Mouse (Mus musculus) 416B (cell line): ENCODE data around the gene Phf24.

Experiments
- DNase-seq: peaks from one replicate; pipeline ENCODE4 v3.0.0; 2011; ENCODE audit warnings: low read depth

The Phf24 gene

DNA sequence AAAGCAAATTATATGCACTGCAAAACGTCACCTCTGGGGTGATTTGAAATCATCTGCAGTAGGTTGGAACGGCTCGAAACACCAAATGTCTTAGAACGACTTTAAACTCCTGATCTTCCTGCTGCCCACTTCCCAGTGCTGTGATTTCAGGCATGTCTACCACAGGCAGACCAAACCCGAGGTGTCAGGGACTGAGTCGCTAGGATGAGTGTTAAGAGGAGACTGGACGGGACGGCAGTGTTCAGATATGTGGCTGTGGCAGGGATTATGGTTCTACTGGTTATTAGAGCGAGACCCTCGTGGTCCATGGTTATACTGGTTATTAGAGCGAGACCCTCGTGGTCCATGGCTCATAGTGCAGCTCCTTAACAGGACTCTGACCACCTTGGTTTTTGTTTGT lies 1.1 kb upstream of the Phf24 start:
- DNase-seq: no peak

DNA sequence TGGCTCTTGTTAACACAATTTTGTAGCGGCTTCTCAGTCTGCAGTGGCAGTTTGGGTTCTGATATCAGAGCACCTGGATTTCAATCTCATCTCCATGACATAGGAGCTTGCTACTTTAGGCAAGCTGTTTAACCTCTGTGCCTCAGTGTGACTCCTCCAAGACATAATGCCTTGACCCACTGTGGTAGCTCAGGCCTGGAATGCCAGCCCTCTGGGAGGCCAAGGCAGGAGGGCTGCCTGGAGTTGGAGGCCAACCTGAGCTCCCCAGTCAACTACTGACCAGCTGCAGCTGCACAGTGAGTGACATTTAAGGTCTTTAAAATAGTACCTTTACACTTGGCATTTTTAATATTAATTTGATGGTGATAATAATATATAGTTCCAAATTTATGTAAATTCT lies 494 bp upstream of the Phf24 start:
- DNase-seq: no peak

DNA sequence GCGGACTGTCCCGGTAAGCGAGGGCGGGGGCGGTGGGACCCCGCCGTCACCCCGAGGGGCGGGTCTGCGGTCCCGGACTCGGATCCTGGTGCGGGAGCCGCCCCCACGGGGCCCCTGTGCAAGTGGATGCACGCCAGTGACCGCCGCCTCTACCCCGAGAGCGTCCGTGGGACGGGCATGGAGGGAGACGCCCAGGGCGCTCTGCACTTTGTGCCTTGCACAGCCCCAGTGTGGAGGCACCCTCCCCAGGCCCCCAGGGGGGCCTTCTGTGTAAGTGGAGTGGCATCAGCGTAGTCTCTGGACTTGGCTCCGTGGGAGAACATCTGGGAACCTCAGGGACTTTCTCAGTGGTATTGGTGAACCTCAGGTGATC lies 928 bp downstream of the Phf24 start:
- DNase-seq: no peak

DNA sequence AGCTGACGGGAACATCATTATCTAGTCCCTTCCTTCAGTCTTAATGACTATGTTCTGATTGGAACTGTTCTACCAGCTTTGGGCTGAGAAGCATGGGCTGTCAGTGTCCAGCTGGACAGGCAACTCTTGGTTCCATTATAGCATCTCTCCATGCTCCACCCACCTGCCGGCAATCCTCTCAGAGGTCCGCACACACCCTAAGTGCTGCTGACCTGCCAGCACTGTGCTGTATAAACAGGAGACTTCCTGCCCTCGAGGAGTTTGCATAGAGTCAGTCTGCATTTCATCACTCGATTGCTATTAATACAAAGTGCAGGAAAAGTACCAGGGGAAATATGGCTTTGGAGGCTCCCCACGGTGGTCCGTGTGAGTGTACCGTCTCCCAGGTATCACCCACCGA lies 4.3 kb downstream of the Phf24 start:
- DNase-seq: no peak

- no peak for DNase-seq
These were observed 5.1 kb downstream of the Phf24 start for GRCm38 (mm10) chr4:42921536-42921935.

DNA sequence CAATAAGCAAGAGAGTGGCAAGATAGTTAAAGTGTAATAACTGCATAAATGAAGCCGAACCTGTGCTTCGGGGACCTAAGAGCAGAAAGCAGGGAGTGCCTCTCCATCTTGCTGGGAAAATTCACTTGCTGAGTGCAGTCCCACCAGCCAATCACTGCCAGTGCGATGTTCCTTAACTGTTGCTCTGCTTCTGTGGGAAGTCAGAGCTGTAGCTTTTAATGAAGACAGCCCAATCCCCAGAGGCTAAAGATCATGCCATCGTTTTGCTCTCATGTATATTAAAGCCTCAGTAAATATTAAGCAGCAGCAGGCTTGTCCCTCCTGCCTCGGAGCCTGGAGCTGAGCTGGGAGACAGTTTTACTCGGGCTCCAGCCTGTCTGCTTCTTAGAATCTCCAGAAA lies 5.6 kb downstream of the Phf24 start:
- DNase-seq: no peak

DNA sequence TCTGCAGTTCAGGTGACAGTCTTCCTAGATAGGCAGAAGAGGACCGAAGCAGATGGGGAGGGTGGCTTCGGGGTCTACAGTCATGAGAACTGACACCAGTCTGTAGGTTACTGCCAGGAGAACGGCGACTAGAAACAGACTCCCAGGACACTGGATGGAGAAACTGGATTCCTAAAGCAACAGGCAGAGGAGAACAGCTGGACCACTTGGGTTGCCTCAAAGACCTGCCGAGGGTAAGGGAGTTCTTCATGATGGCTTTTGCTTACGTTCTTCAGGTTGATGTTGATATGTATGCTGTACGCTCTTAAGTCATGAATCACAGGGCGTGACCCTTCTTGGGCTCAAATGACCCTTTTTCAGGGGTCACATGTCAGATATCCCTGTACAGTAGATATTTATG lies 6.0 kb downstream of the Phf24 start:
- DNase-seq: no peak

DNA sequence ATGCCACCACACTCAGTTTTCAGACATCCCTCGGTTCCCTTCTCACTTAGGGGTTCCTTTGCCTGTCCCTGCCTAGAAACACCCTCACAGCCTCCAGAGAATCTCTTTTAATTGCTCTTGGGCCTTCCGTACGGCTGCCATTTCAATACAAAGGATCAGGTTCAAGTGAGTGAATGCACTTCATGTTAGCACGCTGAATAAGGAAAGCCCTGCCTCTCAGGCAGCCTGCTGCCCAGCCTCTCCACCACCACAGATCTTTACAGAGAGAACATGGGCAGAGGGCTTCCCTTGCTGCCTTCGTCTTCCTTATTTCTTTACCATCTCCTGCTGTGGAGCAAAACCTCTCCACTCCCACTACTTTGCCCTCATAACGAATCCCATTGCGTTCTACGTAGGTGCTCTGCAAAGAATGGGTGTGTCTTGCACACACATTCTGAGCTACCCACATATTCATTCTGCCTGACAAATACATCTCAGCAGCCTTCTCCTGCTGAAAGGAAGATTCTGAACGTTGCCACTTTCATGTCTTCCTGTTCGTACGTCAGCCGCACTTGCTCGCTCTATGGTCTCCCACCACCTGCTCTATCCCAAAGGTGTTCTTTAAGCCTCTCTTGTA lies 7.7 kb downstream of the Phf24 start:
- DNase-seq: no peak

DNA sequence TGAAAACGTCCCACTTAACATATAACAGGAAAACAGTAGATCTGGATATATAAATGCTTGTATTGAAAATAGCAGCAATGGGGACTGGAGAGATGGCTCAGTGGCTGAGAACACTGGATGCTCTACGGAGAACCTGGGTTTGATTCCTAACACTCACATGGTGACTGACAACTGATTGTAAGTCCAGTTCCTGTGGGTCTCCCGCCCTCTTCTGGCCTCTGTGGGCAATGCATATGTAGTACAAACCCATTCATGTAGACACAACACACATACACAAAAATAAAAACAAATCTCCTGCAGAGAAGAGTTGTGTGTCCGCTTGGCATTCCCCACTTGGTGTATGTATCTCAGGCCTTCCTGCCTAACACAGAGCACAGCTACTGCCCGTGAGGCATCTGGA lies 11.7 kb downstream of the Phf24 start:
- peak; percentile 14 for DNase-seq

DNA sequence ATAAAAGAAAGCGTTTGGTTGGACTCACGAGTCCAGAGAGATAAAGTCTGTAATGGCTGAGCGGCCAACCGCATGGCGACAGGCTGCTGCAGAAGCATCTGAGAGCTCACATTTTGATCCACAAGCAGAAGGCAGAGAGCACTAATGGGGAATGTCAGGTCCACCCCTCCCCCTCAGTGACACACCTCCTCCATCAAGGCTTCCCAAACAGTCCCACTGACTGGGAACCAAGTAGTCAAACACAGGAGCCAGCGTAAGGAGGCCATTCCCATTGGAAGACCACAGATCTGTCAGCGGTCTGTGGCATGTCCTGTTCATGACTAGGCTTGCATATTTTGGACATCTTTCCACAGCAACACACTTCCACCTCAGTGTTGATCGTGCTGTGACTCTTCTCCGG lies 12.5 kb downstream of the Phf24 start:
- DNase-seq: no peak

GRCm38 (mm10) chr4:42932229-42932969 lies 15.9 kb downstream of the Phf24 start:
- DNase-seq: no peak

GRCm38 (mm10) chr4:42933630-42934029 lies 17.2 kb downstream of the Phf24 start:
- DNase-seq: no peak

DNA sequence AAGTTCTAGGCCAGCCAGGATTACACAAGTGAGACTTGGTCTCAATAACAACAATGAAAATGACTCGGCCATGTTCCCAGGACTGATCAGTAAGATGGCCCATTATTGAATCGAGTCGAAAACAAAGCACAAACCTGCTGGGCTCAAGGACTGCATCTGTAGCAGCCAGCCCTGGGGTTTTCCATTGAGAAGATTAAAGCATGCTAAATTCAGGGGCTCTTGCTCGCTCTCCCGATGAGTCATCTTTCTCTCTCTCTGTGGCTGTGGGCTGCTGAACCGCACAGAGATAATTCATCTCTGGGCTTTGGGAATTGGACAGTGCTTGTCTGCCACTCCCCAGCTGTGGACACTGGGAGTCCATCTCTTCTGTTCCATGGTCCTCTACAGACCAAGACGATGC lies 24.9 kb downstream of the Phf24 start:
- DNase-seq: peak; percentile 29

DNA sequence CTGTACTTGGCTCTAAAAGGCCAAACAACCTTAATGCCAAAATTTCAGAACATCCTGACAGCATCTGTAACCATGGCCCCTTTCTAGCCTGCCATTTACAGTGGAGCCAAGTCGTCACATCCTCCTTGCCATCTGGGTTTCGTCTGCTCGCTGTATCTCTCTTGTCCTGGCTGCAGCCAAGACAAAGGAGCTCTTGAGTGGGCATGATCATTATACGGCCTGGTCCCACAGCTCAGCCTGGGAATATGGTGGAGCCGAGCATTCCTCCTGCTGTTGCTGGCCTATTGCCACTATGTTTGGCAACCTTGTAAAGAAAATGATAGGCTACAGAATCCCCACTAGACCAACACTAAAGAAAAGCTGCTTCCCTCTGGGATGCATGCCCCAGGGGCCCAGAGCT lies 26.9 kb downstream of the Phf24 start:
- no peak for DNase-seq

DNA sequence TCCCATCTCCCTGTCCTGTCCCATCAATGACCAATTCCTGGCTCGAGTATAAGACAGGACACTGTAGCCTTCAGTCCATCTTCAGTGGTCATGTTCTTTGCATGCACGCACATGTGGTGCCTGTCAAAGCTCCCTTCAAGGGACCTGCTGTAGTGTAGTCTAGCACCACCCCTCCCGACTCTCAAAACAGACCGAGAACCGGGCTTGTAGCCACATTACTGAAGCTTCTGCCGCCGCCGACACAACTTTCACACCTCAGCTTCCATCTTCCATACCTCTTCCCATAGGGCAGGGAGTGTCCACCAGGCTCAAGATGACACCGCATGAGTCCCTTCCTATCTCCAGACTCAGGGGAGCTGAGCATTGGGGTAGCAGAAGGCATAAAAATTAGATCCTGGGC lies 27.7 kb downstream of the Phf24 start:
- no peak for DNase-seq

DNA sequence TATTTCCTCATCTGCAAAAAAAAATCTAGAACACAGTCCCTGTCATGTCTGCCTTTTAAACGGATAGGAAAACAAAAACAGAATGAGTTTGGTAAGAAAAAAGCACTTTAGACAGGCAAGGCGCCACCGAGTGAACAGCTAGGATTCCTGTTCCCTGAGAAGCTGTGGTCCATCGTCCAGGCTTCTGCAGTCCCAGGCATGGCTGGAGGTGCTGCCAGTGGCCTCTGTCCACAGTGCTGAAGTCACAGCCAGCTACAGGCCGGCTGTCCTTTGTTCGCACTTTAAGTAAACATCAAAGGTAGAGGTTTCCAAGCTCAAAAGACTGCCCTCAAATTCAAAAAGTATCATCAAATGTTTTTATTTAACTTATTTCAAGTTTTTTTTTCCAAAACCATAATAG lies 28.6 kb downstream of the Phf24 start:
- DNase-seq: peak; percentile 33

DNA sequence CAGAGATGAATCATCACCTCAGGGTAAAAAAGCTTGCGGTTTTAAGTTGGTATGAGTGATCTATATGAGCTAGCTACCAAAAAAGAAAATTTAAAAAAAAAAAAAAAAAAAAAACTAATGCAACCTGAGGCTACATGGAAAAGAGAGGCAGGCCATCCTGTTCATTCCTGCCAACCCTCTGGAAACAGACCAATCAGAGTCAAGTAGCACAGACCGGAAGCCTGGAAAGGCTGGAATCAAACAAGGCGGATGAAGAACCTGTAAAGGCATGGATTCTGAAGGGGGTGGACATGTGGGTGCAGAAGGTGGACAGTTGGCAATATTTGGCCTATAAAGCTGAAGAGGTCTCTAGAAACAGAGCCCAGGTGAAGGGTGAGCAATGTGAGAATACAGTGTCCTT lies 29.0 kb downstream of the Phf24 start:
- no peak for DNase-seq

GRCm38 (mm10) chr4:42945952-42946351 lies 29.5 kb downstream of the Phf24 start:
- DNase-seq: peak; percentile 61

DNA sequence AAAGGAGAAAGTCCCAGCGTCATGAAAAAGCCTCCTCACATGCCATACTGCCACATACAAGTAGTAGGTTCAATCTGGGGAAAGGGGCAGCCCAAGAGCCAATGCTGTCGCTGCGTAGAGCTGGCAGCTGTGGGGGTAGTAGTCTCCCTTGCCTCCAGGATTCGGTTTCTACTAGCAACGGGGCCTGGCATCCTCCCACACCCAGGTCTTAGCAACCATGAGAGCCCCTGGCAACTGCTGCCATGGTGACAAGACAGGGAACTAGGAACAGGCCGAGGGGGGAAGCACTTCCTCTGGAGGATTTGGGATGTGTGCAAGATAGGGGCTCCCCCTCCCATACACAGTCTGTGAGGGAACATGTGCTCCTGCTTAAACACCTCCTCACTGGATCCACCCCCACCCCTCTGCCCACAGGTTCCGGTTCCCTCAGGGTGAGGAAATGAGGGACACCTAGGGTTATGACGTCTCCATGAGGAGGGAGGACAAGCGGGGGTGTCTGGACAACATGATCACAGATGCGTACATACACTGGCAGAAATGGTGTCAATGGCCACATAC lies 30.4 kb downstream of the Phf24 start:
- DNase-seq: no peak

GRCm38 (mm10) chr4:42948527-42948926 lies 32.1 kb downstream of the Phf24 start:
- no peak for DNase-seq

GRCm38 (mm10) chr4:42949051-42949675 lies 32.7 kb downstream of the Phf24 start:
- no peak for DNase-seq

DNA sequence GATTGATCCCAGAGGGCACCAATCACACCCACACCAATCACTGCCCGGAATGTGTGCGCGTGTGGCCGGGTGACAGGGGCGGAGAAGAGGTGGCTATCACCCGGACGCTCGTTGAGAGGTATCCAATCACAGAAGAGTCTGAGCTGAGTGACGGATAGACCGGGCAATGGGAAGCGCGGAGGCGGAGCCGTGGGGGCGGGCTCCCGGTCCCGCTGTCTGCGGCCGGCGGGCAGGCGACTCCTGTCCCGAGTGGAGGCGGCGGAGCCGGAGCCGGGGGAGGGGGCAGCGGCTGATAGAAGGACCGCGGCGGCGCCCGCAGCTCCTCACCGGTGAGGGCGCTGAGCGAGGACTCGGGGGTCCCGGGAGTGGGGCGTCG lies 33.2 kb downstream of the Phf24 start, which contains the start of gene Dnajb5:
TSS of gene Dnajb5 (plus strand) at position 139 of the 376 bp plus-strand sequence.
- DNase-seq: peak; percentile 97

- DNase-seq: peak; percentile 89
These were observed 33.7 kb downstream of the Phf24 start for GRCm38 (mm10) chr4:42950065-42950558.
